Mouse (Mus musculus) forebrain, embryonic 11.5 days (tissue): ENCODE measurements at regions not wholly inside any gene's neighbourhood (a gene's known extent, or its start where the extent isn't known, plus 50 kb on each side); places are given as distances from the start of the nearest gene placed in this dataset.
A peak's percentile ranks its signal among the peaks of the same experiment; 100 is the strongest.

Experiments
- ATAC-seq: fragments of 200-750 bp; cut with Nextera tagmentation; replicated peaks from 2 replicates; pipeline ENCODE4 v1.8.0; 2017; ENCODE audit warnings: moderate TSS enrichment; ENCODE audit not compliant: low FRiP score
- DNase-seq: peaks from one replicate; pipeline ENCODE4 v3.0.0-alpha.2; 2017; ENCODE audit warnings: low spot score
- H3K27ac ChIP-seq: fragments of 300-500 bp; sonication (generic); 2 replicates; pipeline ENCODE4 v1.5.1; 2014; ENCODE audit warnings: low read depth, low read length
- H3K27me3 ChIP-seq: fragments of 300-500 bp; sonication (generic); 2 replicates; pipeline ENCODE4 v1.6.1; 2014; ENCODE audit warnings: mild to moderate bottlenecking, low read length, mixed read lengths; ENCODE audit not compliant: control insufficient read depth, insufficient read depth
- H3K36me3 ChIP-seq: fragments of 300-500 bp; sonication (generic); 2 replicates; pipeline ENCODE4 v1.6.1; 2014; ENCODE audit warnings: mild to moderate bottlenecking, low read length, moderate library complexity, mixed read lengths; ENCODE audit not compliant: control insufficient read depth, insufficient read depth
- H3K4me1 ChIP-seq: fragments of 300-500 bp; sonication (generic); replicated peaks from 2 replicates; pipeline ENCODE4 v1.6.1; 2014; ENCODE audit warnings: low read length, mixed read lengths; ENCODE audit not compliant: control insufficient read depth, insufficient read depth
- H3K4me2 ChIP-seq: fragments of 300-500 bp; sonication (generic); 2 replicates; pipeline ENCODE4 v1.6.1; 2014; ENCODE audit warnings: low read depth, mild to moderate bottlenecking, low read length, moderate library complexity, mixed read lengths; ENCODE audit not compliant: severe bottlenecking
- H3K4me3 ChIP-seq: fragments of 300-500 bp; sonication (generic); 2 replicates; pipeline ENCODE4 v1.5.1; 2014; ENCODE audit warnings: low read depth, low read length
- H3K9ac ChIP-seq: fragments of 300-500 bp; sonication (generic); 2 replicates; pipeline ENCODE4 v1.6.1; 2014; ENCODE audit warnings: low read length
- H3K9me3 ChIP-seq: fragments of 300-500 bp; sonication (generic); 2 replicates; pipeline ENCODE4 v1.6.1; 2016; ENCODE audit warnings: low read length, mixed read lengths; ENCODE audit not compliant: control insufficient read depth
- WGBS: fragments of 180-500 bp; shearing (Covaris S2); extraction: QIAGEN DNeasy Blood & Tissue Kit; methylation state at CpG from one replicate; pipeline ENCODE4 v1.1.7; 2014; 5-methylcytosine and 5-hydroxymethylcytosine counted together

GRCm38 (mm10) chr10:37841842-37842241 is 703.1 kb upstream of the Marcks start:
- no peaks in the 10 kb centered on the region for H3K27me3 ChIP-seq
- no peak overlapping the region for H3K4me2 ChIP-seq
- no peak overlapping the region for H3K27ac ChIP-seq
- no peak overlapping the region for H3K4me3 ChIP-seq
- ATAC-seq (no peak), DNase-seq (no peak)
- H3K9ac ChIP-seq = no peak overlapping the region
- no peaks in the 10 kb centered on the region for H3K36me3 ChIP-seq
- 58% methylated on average over 2 of the region's 2 CpGs for WGBS
- H3K9me3 ChIP-seq = no peaks in the 10 kb centered on the region
- no peaks in the 10 kb centered on the region for H3K4me1 ChIP-seq

DNA sequence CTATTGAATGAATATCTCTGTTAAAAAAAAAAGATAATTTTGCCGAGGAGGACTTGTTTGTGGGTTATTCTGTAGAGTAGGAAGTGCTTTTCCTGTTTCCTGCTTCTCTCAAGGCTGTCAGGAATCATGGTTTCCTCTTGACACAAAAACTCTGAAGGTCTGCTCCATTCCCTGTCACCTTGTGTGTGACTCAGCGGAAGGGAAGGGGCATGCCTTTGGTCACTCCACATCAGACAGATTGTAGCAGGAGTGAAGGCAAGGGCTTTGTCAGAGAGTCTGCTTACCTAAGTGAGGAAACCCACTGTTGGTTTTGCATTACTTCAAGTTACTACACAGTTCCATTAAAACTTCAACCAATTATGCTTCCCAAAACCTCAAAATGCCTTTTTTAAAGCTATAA is 699.0 kb upstream of the Marcks start:
- Histone ChIP-seq H3K4me3 (no peak overlapping the region), H3K27ac (no peak overlapping the region), H3K36me3 (no peaks in the 10 kb centered on the region), H3K4me1 (no peaks in the 10 kb centered on the region), H3K27me3 (no peaks in the 10 kb centered on the region), H3K4me2 (no peak overlapping the region), H3K9ac (no peak overlapping the region), H3K9me3 (no peaks in the 10 kb centered on the region)
- ATAC-seq (no peak), DNase-seq (no peak)
- 80% methylated on average over 2 of the region's 2 CpGs for WGBS

- H3K4me1 ChIP-seq = no peaks in the 10 kb centered on the region
- H3K9me3 ChIP-seq = no peaks in the 10 kb centered on the region
- H3K4me3 ChIP-seq = no peak overlapping the region
- no peak for DNase-seq
- no peaks in the 10 kb centered on the region for H3K27me3 ChIP-seq
- H3K4me2 ChIP-seq = no peak overlapping the region
- H3K27ac ChIP-seq = no peak overlapping the region
- no peak for ATAC-seq
- 80% methylated on average over 2 of the region's 2 CpGs for whole genome bisulfite sequencing
- no peak overlapping the region for H3K9ac ChIP-seq
- no peaks in the 10 kb centered on the region for H3K36me3 ChIP-seq
Observed at GRCm38 (mm10) chr10:37813026-37813425, 674.3 kb upstream of the Marcks start.

GRCm38 (mm10) chr10:37812405-37812851 is 673.7 kb upstream of the Marcks start:
- no peak for DNase-seq
- no peak overlapping the region for H3K4me2 ChIP-seq
- no peak overlapping the region for H3K27ac ChIP-seq
- no peaks in the 10 kb centered on the region for H3K27me3 ChIP-seq
- 50% methylated on average over 3 of the region's 3 CpGs for WGBS
- H3K9ac ChIP-seq = no peak overlapping the region
- no peaks in the 10 kb centered on the region for H3K9me3 ChIP-seq
- no peak overlapping the region for H3K4me3 ChIP-seq
- no peaks in the 10 kb centered on the region for H3K4me1 ChIP-seq
- H3K36me3 ChIP-seq = no peaks in the 10 kb centered on the region
- ATAC-seq = no peak

- H3K4me1 ChIP-seq = no peaks in the 10 kb centered on the region
- no peaks in the 10 kb centered on the region for H3K9me3 ChIP-seq
- H3K9ac ChIP-seq = no peak overlapping the region
- no peak overlapping the region for H3K27ac ChIP-seq
- no peak overlapping the region for H3K4me2 ChIP-seq
- DNase-seq = no peak
- H3K4me3 ChIP-seq = no peak overlapping the region
- H3K27me3 ChIP-seq = no peaks in the 10 kb centered on the region
- 93% methylated on average over 5 of the region's 5 CpGs for WGBS
- no peaks in the 10 kb centered on the region for H3K36me3 ChIP-seq
- ATAC-seq = no peak
Observed at GRCm38 (mm10) chr10:37811789-37812188, 673.1 kb upstream of the Marcks start.

DNA sequence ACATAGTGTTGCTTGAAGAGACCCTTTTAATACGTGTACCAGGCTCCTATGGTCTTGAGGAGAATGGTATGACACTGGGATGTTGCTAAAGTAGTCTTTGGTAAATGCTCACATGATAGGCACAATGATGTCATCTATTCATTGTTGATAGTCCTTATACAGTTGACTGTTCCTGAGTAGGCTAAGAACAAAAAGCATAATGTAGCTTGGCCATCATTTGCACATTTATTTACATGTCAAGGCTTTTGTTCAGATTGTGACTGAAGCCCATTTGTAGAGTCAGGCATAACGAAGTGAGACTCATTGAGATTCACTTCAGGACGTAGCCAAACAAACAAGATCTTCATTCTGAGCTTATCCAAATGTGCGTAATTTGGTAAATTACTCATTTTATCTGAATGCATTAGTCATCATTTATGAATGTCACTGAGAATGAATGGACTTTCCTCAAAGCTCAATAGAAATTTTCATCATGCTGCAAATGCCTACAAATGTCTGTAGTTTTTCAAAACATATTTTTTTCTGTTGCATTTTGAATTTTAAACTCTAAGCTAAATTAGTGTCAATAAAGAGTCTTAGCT is 664.6 kb upstream of the Marcks start:
- Histone ChIP-seq H3K27me3 (no peaks in the 10 kb centered on the region), H3K9ac (no peak overlapping the region), H3K9me3 (no peaks in the 10 kb centered on the region), H3K27ac (no peak overlapping the region), H3K4me1 (no peaks in the 10 kb centered on the region), H3K4me3 (no peak overlapping the region), H3K4me2 (no peak overlapping the region), H3K36me3 (no peaks in the 10 kb centered on the region)
- DNase-seq (no peak), ATAC-seq (peak; percentile 51)
- 60% methylated on average over 4 of the region's 4 CpGs for WGBS

- H3K9me3 ChIP-seq = no peaks in the 10 kb centered on the region
- H3K9ac ChIP-seq = no peak overlapping the region
- no peak overlapping the region for H3K4me3 ChIP-seq
- no peak for DNase-seq
- H3K36me3 ChIP-seq = no peaks in the 10 kb centered on the region
- H3K27ac ChIP-seq = no peak overlapping the region
- no peak for ATAC-seq
- WGBS = 90% methylated on average over 2 of the region's 2 CpGs
- no peaks in the 10 kb centered on the region for H3K27me3 ChIP-seq
- no peak overlapping the region for H3K4me2 ChIP-seq
- H3K4me1 ChIP-seq = no peaks in the 10 kb centered on the region
Observed at GRCm38 (mm10) chr10:37799397-37799796, 660.7 kb upstream of the Marcks start.

DNA sequence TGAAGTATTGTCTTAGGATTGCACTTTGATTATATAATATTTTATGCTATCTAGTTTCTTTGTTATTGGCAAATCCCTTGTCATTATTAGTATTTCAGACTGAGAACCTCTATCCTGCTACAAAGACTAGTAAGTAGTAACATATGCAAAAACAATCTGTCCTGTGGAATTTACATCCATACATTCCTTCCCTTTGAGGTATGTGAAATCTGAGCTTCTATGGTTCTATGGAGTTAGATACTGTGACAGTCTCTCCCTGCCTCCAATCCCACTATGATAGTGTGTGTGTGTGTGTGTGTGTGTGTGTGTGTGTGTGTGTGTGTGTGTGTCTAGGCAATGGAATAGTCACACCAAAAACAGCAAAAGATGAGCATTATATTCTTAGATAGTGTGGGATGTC is 659.6 kb upstream of the Marcks start:
- DNase-seq (no peak), ATAC-seq (no peak)
- Histone ChIP-seq H3K36me3 (no peaks in the 10 kb centered on the region), H3K4me3 (no peak overlapping the region), H3K4me2 (no peak overlapping the region), H3K4me1 (no peaks in the 10 kb centered on the region), H3K27me3 (no peaks in the 10 kb centered on the region), H3K9me3 (no peaks in the 10 kb centered on the region), H3K27ac (no peak overlapping the region), H3K9ac (no peak overlapping the region)

- Histone ChIP-seq H3K9ac (no peak overlapping the region), H3K4me3 (no peak overlapping the region), H3K27ac (no peak overlapping the region), H3K9me3 (no peaks in the 10 kb centered on the region), H3K4me2 (no peak overlapping the region), H3K27me3 (no peaks in the 10 kb centered on the region), H3K36me3 (no peaks in the 10 kb centered on the region), H3K4me1 (no peaks in the 10 kb centered on the region)
- WGBS = 70% methylated on average over 5 of the region's 5 CpGs
- ATAC-seq (no peak), DNase-seq (no peak)
Observed at GRCm38 (mm10) chr10:37797701-37798100, 659.0 kb upstream of the Marcks start.
